10 mouse cellular contexts compared by ENCODE assay signal in genomic region chr15:101298550-101298949, GRCm38 (mm10). TPM values are rescaled to one million over a fixed set of nuclear protein-coding genes. Genes with fewer than 3 reads are reported as not detected.
DNase-seq lines count a peak whose midpoint lies in the region; ATAC-seq lines count a peak whose summit lies in the region.
"Had no signal": no experiment of that assay in that cellular context is flagged by ENCODE, and none has a peak within 500 bp of the region (broad histone marks: within the 10 kb centered on the region; RNA-seq: fewer than 3 reads in every experiment).

No protein-coding gene starts in this region.

- H3K27me3 ChIP-seq in heart, embryonic 12.5 days (replicated peaks): no peaks in the 10 kb centered on the region
- no peaks in the 10 kb centered on the region for H3K27me3 ChIP-seq in forebrain, embryonic 15.5 days
- H3K27me3 ChIP-seq in liver, embryonic 12.5 days (replicated peaks): no peaks in the 10 kb centered on the region
- H3K27me3 ChIP-seq in intestine, embryonic 15.5 days (replicated peaks): no peaks in the 10 kb centered on the region
- H3K27me3 ChIP-seq: CH12.LX had no signal

- peak overlapping the region; percentile 55 for H3K4me2 ChIP-seq in heart, embryonic 12.5 days
- peak overlapping the region; percentile 13; the same call in 1 of the 2 replicates for H3K4me2 ChIP-seq in forebrain, embryonic 15.5 days (replicated peaks)
- peak overlapping the region; percentile 35; the same call in 1 of the 2 replicates for H3K4me2 ChIP-seq in liver, embryonic 12.5 days
- no peak overlapping the region for H3K4me2 ChIP-seq in intestine, embryonic 15.5 days (replicated peaks)

- no peak for DNase-seq in heart, postnatal 25 days (ENCODE audit: low spot score)
- peak; percentile 70 for DNase-seq in ZHBTc4 (ENCODE audit: low read depth, low spot score)
- DNase-seq in layer of hippocampus, postnatal 10 days (ENCODE audit: low spot score in 2 of 2): no peak
- no peak for DNase-seq in cerebellum, adult 8-10 months
- DNase-seq: right cerebral cortex, postnatal 25 days had no signal

- intact Hi-C loops in heart, postnatal 25 days (cut with DNase I): no loop called here

- H3K36me3 ChIP-seq in heart, embryonic 12.5 days: no peaks in the 10 kb centered on the region
- no peaks in the 10 kb centered on the region for H3K36me3 ChIP-seq in forebrain, embryonic 15.5 days
- H3K36me3 ChIP-seq in liver, embryonic 12.5 days: no peaks in the 10 kb centered on the region
- no peaks in the 10 kb centered on the region for H3K36me3 ChIP-seq in intestine, embryonic 15.5 days

- WGBS in heart, embryonic 12.5 days: 21% methylated on average over 7 of the region's 7 CpGs
- WGBS in forebrain, embryonic 15.5 days: 11% methylated on average over 7 of the region's 7 CpGs
- WGBS in liver, embryonic 12.5 days (ENCODE audit: insufficient replicate concordance): 30% methylated on average over 7 of the region's 7 CpGs
- 25% methylated on average over 7 of the region's 7 CpGs for WGBS in intestine, embryonic 15.5 days

- no peak overlapping the region for H3K27ac ChIP-seq in heart, embryonic 12.5 days (ENCODE audit: poor library complexity, severe bottlenecking)
- no peak overlapping the region for H3K27ac ChIP-seq in forebrain, embryonic 15.5 days (replicated peaks)
- H3K27ac ChIP-seq in liver, embryonic 12.5 days: no peak overlapping the region
- no peak overlapping the region for H3K27ac ChIP-seq in intestine, embryonic 15.5 days

- no peak overlapping the region for H3K4me3 ChIP-seq in heart, embryonic 12.5 days
- no peak overlapping the region for H3K4me3 ChIP-seq in forebrain, embryonic 15.5 days
- H3K4me3 ChIP-seq in liver, embryonic 12.5 days: no peak overlapping the region
- H3K4me3 ChIP-seq in intestine, embryonic 15.5 days (replicated peaks): no peak overlapping the region

- H3K9me3 ChIP-seq in heart, embryonic 12.5 days (replicated peaks): no peaks in the 10 kb centered on the region
- no peaks in the 10 kb centered on the region for H3K9me3 ChIP-seq in forebrain, embryonic 15.5 days
- no peaks in the 10 kb centered on the region for H3K9me3 ChIP-seq in liver, embryonic 12.5 days (replicated peaks)
- H3K9me3 ChIP-seq in intestine, embryonic 15.5 days: no peaks in the 10 kb centered on the region

- ATAC-seq in heart, embryonic 12.5 days (ENCODE audit: insufficient number of reproducible peaks, low FRiP score): no peak
- no peak for ATAC-seq in forebrain, embryonic 15.5 days (replicated peaks)
- ATAC-seq in liver, embryonic 12.5 days: no peak
- no peak for ATAC-seq in intestine, embryonic 15.5 days

- peak overlapping the region; percentile 40; the same call in 1 of the 2 replicates for H3K9ac ChIP-seq in heart, embryonic 12.5 days
- no peak overlapping the region for H3K9ac ChIP-seq in forebrain, embryonic 15.5 days (replicated peaks)
- no peak overlapping the region for H3K9ac ChIP-seq in liver, embryonic 12.5 days
- H3K9ac ChIP-seq in intestine, embryonic 15.5 days: no peak overlapping the region

- H3K4me1 ChIP-seq in heart, embryonic 12.5 days (replicated peaks): peaks cover 28% of the 10 kb centered on the region
- no peaks in the 10 kb centered on the region for H3K4me1 ChIP-seq in forebrain, embryonic 15.5 days
- H3K4me1 ChIP-seq in liver, embryonic 12.5 days: peaks cover 22% of the 10 kb centered on the region
- H3K4me1 ChIP-seq in intestine, embryonic 15.5 days (replicated peaks): peaks cover 24% of the 10 kb centered on the region

RNA-seq across cellular contexts. Expression of gene 6030408B16Rik, which starts 5.5 kb away (rescaled TPM):
- 0.73 and 0.83 TPM in 2 replicates for polyA plus RNA-seq in heart, embryonic 12.5 days (2016; fragmentation: Nextera tagmentation; extraction: Ambion mirVana)
- total RNA-seq in heart, postnatal 25 days (2021): 1 to 10 TPM; 1.3 to 1.5 TPM
- polyA plus RNA-seq in forebrain, embryonic 15.5 days (2015; fragmentation: Nextera tagmentation; extraction: Ambion mirVana): 0.37 and 0.48 TPM in 2 replicates
- polyA plus RNA-seq in liver, embryonic 12.5 days (2016; fragmentation: Nextera tagmentation; extraction: Ambion mirVana): 0.17 and 0.19 TPM in 2 replicates
- not detected for total RNA-seq in layer of hippocampus, postnatal 10 days (2021)
- 4.1 TPM in 2 replicates for polyA plus RNA-seq in intestine, embryonic 15.5 days (2015; fragmentation: Nextera tagmentation; extraction: Ambion mirVana)

RNA-seq across cellular contexts. Expression of gene Atg101, which starts 14.5 kb away (rescaled TPM):
- polyA plus RNA-seq in heart, embryonic 12.5 days (2016; fragmentation: Nextera tagmentation; extraction: Ambion mirVana): 46.6 and 49.7 TPM in 2 replicates
- 10 to 100 TPM; 21.5 to 25.0 TPM for total RNA-seq in heart, postnatal 25 days (2021)
- polyA plus RNA-seq in forebrain, embryonic 15.5 days (2015; fragmentation: Nextera tagmentation; extraction: Ambion mirVana): 86.4 and 86.8 TPM in 2 replicates
- 31.5 and 31.7 TPM in 2 replicates for polyA plus RNA-seq in liver, embryonic 12.5 days (2016; fragmentation: Nextera tagmentation; extraction: Ambion mirVana)
- total RNA-seq in layer of hippocampus, postnatal 10 days (2021): 10 to 100 TPM; 41.1 to 43.3 TPM
- 61.1 and 62.0 TPM in 2 replicates for polyA plus RNA-seq in intestine, embryonic 15.5 days (2015; fragmentation: Nextera tagmentation; extraction: Ambion mirVana)

RNA-seq across cellular contexts. Expression of gene Nr4a1, which starts 44.5 kb away (rescaled TPM):
- 14.4 and 17.4 TPM in 2 replicates for polyA plus RNA-seq in heart, embryonic 12.5 days (2016; fragmentation: Nextera tagmentation; extraction: Ambion mirVana)
- total RNA-seq in heart, postnatal 25 days (2021): 1 to 10 TPM; 5.5 to 6.3 TPM
- 3.7 and 4.3 TPM in 2 replicates for polyA plus RNA-seq in forebrain, embryonic 15.5 days (2015; fragmentation: Nextera tagmentation; extraction: Ambion mirVana)
- 0.83 and 1.0 TPM in 2 replicates for polyA plus RNA-seq in liver, embryonic 12.5 days (2016; fragmentation: Nextera tagmentation; extraction: Ambion mirVana)
- total RNA-seq in layer of hippocampus, postnatal 10 days (2021): 10 to 100 TPM; 28.4 to 33.9 TPM
- polyA plus RNA-seq in intestine, embryonic 15.5 days (2015; fragmentation: Nextera tagmentation; extraction: Ambion mirVana): 7.9 and 8.9 TPM in 2 replicates
